Mouse (Mus musculus) heart, postnatal 0 days (tissue): ENCODE results near the gene Gm7903. TPM values are rescaled to one million over a fixed set of nuclear protein-coding genes. Genes with fewer than 3 reads are reported as not detected.
"Not testable (repeated sequence)": the region's sequence is repeated elsewhere in the genome, so short reads cannot be mapped to it uniquely, and the experiment has no call there.

Source experiments
- ATAC-seq: fragments of 200-750 bp; cut with Nextera tagmentation; 2 replicates; pipeline ENCODE4 v1.8.0; 2017; ENCODE audit warnings: low read depth, moderate number of reproducible peaks, moderate library complexity; ENCODE audit not compliant: insufficient read depth
- DNase-seq: peaks from one replicate; pipeline ENCODE4 v3.0.0-alpha.2; 2016; ENCODE audit warnings: low spot score
- H3K27ac ChIP-seq: fragments of 300-500 bp; sonication (generic); 2 replicates; pipeline ENCODE4 v1.5.1; 2014; ENCODE audit warnings: low read depth, mild to moderate bottlenecking
- H3K27me3 ChIP-seq: fragments of 300-500 bp; sonication (generic); 2 replicates; pipeline ENCODE4 v1.6.1; 2014; ENCODE audit warnings: low read length, mixed read lengths; ENCODE audit not compliant: control insufficient read depth, insufficient read depth
- H3K36me3 ChIP-seq: fragments of 300-500 bp; sonication (generic); replicated peaks from 2 replicates; pipeline ENCODE4 v1.6.1; 2014; ENCODE audit warnings: low read length, mixed read lengths; ENCODE audit not compliant: control insufficient read depth, insufficient read depth
- H3K4me1 ChIP-seq: fragments of 300-500 bp; sonication (generic); 2 replicates; pipeline ENCODE4 v1.6.1; 2014; ENCODE audit warnings: antibody characterized with exemption; ENCODE audit not compliant: control insufficient read depth, insufficient read depth
- H3K4me2 ChIP-seq: fragments of 300-500 bp; sonication (generic); 2 replicates; pipeline ENCODE4 v1.6.1; 2014; ENCODE audit warnings: low read depth, mild to moderate bottlenecking, low read length, moderate library complexity
- H3K4me3 ChIP-seq: fragments of 300-500 bp; sonication (generic); 2 replicates; pipeline ENCODE4 v1.5.1; 2014; ENCODE audit warnings: low read depth, low read length
- H3K9ac ChIP-seq: fragments of 300-500 bp; sonication (generic); replicated peaks from 2 replicates; pipeline ENCODE4 v1.6.1; 2014; ENCODE audit warnings: low read depth, low read length, mixed read lengths
- H3K9me3 ChIP-seq: fragments of 300-500 bp; sonication (generic); replicated peaks from 2 replicates; pipeline ENCODE4 v1.6.1; 2016; ENCODE audit warnings: low read length; ENCODE audit not compliant: control insufficient read depth
- WGBS: fragments of 180-500 bp; shearing (Covaris S2); extraction: QIAGEN DNeasy Blood & Tissue Kit; methylation state at CpG from one replicate; pipeline ENCODE4 v1.1.7; 2014; 5-methylcytosine and 5-hydroxymethylcytosine counted together
- polyA plus RNA-seq: library from polyadenylated mRNA; unstranded; fragments of >200 nt; fragmentation: Nextera tagmentation; extraction: Ambion mirVana; gene quantifications from 2 replicates; pipeline ENCODE4 v1.2.1, GENCODE M21; 2015
- total RNA-seq: library from RNA; depleted of rRNA; stranded (reverse); fragments of >200 nt; gene quantifications from 2 replicates; pipeline ENCODE4 v1.2.3, GENCODE M21; 2014; ENCODE audit warnings: low replicate concordance; rRNA removed

Gm7903 gene
- not detected in 2 replicates for total RNA-seq
- not detected in 2 replicates for polyA plus RNA-seq

- DNase-seq, H3K27me3 ChIP-seq, H3K36me3 ChIP-seq, H3K9me3 ChIP-seq, H3K9ac ChIP-seq, H3K4me2 ChIP-seq, ATAC-seq, H3K27ac ChIP-seq, H3K4me1 ChIP-seq, H3K4me3 ChIP-seq: not testable (repeated sequence)
- no CpG with 5 or more reads among the region's 15 CpGs for WGBS
Measured at GRCm38 (mm10) chrX:135433535-135433934, at the start of gene Gm7903. Gene Gm7903, plus strand, starts transcription at chrX:135433835.

- not testable (repeated sequence) for H3K9ac ChIP-seq, H3K4me1 ChIP-seq, H3K4me3 ChIP-seq, H3K27ac ChIP-seq, H3K36me3 ChIP-seq, H3K9me3 ChIP-seq, ATAC-seq, DNase-seq, H3K4me2 ChIP-seq, H3K27me3 ChIP-seq
- no CpG with 5 or more reads among the region's 3 CpGs for WGBS
Measured at GRCm38 (mm10) chrX:135403578-135403977, 30.1 kb upstream of the Gm7903 start.

- not testable (repeated sequence) for ATAC-seq, H3K9me3 ChIP-seq, H3K4me2 ChIP-seq, H3K27me3 ChIP-seq, H3K27ac ChIP-seq, H3K9ac ChIP-seq, H3K4me1 ChIP-seq, DNase-seq, H3K36me3 ChIP-seq, H3K4me3 ChIP-seq
- 35% methylated on average over 3 of the region's 7 CpGs for WGBS
Measured at GRCm38 (mm10) chrX:135421203-135421602, 12.4 kb upstream of the Gm7903 start.

GRCm38 (mm10) chrX:135421824-135422223 lies 11.8 kb upstream of the Gm7903 start:
- not testable (repeated sequence) for DNase-seq, H3K9ac ChIP-seq, ATAC-seq, H3K9me3 ChIP-seq, H3K4me3 ChIP-seq, H3K4me2 ChIP-seq, H3K36me3 ChIP-seq, H3K4me1 ChIP-seq, H3K27ac ChIP-seq, H3K27me3 ChIP-seq

- H3K27ac ChIP-seq, H3K36me3 ChIP-seq, H3K4me2 ChIP-seq, H3K9ac ChIP-seq, DNase-seq, H3K9me3 ChIP-seq, H3K4me3 ChIP-seq, ATAC-seq, H3K4me1 ChIP-seq, H3K27me3 ChIP-seq: not testable (repeated sequence)
- WGBS, result no CpG with 5 or more reads among the region's 4 CpGs
Measured at GRCm38 (mm10) chrX:135422473-135422872, 11.2 kb upstream of the Gm7903 start.

- H3K36me3 ChIP-seq, H3K27me3 ChIP-seq, H3K9ac ChIP-seq, H3K4me3 ChIP-seq, H3K9me3 ChIP-seq, H3K4me1 ChIP-seq, DNase-seq, ATAC-seq, H3K27ac ChIP-seq, H3K4me2 ChIP-seq: not testable (repeated sequence)
- no CpG with 5 or more reads among the region's 3 CpGs for whole genome bisulfite sequencing
Measured at GRCm38 (mm10) chrX:135464160-135464559, 30.5 kb downstream of the Gm7903 start.

- H3K27ac ChIP-seq, H3K9me3 ChIP-seq, H3K4me2 ChIP-seq, H3K27me3 ChIP-seq, H3K4me3 ChIP-seq, DNase-seq, H3K9ac ChIP-seq, H3K4me1 ChIP-seq, H3K36me3 ChIP-seq, ATAC-seq: not testable (repeated sequence)
- no CpG with 5 or more reads among the region's 6 CpGs for WGBS
Measured at GRCm38 (mm10) chrX:135481902-135482301, 48.3 kb downstream of the Gm7903 start.

GRCm38 (mm10) chrX:135483183-135483582 lies 49.5 kb downstream of the Gm7903 start:
- not testable (repeated sequence) for H3K27ac ChIP-seq, H3K4me2 ChIP-seq, DNase-seq, H3K36me3 ChIP-seq, H3K9me3 ChIP-seq, ATAC-seq, H3K4me1 ChIP-seq, H3K9ac ChIP-seq, H3K27me3 ChIP-seq, H3K4me3 ChIP-seq
- WGBS, result no CpG with 5 or more reads among the region's 3 CpGs
